Mouse (Mus musculus) small intestine, adult 2 months (tissue): ENCODE measurements around the gene Gm42420.

Experiments used
- CTCF ChIP-seq: fragments of 200-500 bp; IDR thresholded peaks from 2 replicates; pipeline ENCODE4 v1.5.1; 2012; ENCODE audit warnings: low read depth, mild to moderate bottlenecking, control low read depth, inconsistent platforms, low read length, moderate library complexity, mixed read lengths; ENCODE audit not compliant: insufficient replicate concordance, insufficient read length; ENCODE audit errors: extremely low read depth
- POLR2A ChIP-seq: fragments of 200-500 bp; IDR thresholded peaks from 2 replicates; pipeline ENCODE4 v1.6.1; 2012; ENCODE audit warnings: low read depth, mild to moderate bottlenecking, control low read depth, inconsistent platforms, low read length, moderate library complexity

GRCm38 (mm10) chr6:39592401-39593214 is 7.1 kb downstream of the Gm42420 start, which contains the start of gene Ndufb2:
- no peak for TF ChIP-seq CTCF
- peak; percentile 62; the same call in 1 of the 2 replicates for TF ChIP-seq POLR2A
